Mouse (Mus musculus) left cerebral cortex, postnatal 25 days (tissue): ENCODE measurements around the gene Cckbr. TPM values are rescaled to one million over a fixed set of nuclear protein-coding genes. Genes with fewer than 3 reads are reported as not detected.
"Not testable (repeated sequence)": the region's sequence is repeated elsewhere in the genome, so short reads cannot be mapped to it uniquely, and the experiment has no call there.

ENCODE experiments used
- DNase-seq, 2 experiments: peaks; one replicate each; pipeline ENCODE4 v3.0.0; 2022; ENCODE audit warnings: low spot score in 2 of 2, mixed read lengths in 1 of 2
- intact Hi-C: fragments of 180-260 bp; cut with DNase I; formaldehyde crosslinking; loops from one replicate; pipeline ENCODE4 v1.15.1; 2025
- total RNA-seq, 2 experiments: library from RNA; stranded (reverse); gene quantifications; 2 replicates each; pipeline ENCODE4 v1.2.3; 2021

Gene Cckbr
- total RNA-seq, 2 experiments from 2014 or later: 56.0 to 66.5 TPM

GRCm38 (mm10) chr7:105433859-105434258 lies 8.3 kb downstream of the Cckbr start:
- intact Hi-C loops: no loop called here
- DNase-seq: no peak

GRCm38 (mm10) chr7:105434798-105435197 lies 9.3 kb downstream of the Cckbr start:
- no peak for DNase-seq
- intact Hi-C loops: no loop called here

- peak; percentile 53 to 83 for DNase-seq
Measured at GRCm38 (mm10) chr7:105437979-105438772, 12.6 kb downstream of the Cckbr start.

GRCm38 (mm10) chr7:105441426-105441825 lies 15.9 kb downstream of the Cckbr start:
- intact Hi-C loops: no loop called here
- DNase-seq: no peak

More at GRCm38 (mm10) chr7:105437979-105438772, 12.6 kb downstream of the Cckbr start:
- intact Hi-C loops: loop anchor here (2.0 kb wide), 1 partner anchor 27 kb away; no protein-coding TSS in a partner anchor

GRCm38 (mm10) chr7:105445076-105445475 lies 19.5 kb downstream of the Cckbr start:
- intact Hi-C loops: no loop called here
- DNase-seq: no peak

GRCm38 (mm10) chr7:105453345-105453744 lies 27.8 kb downstream of the Cckbr start:
- intact Hi-C loops, DNase-seq: not testable (repeated sequence)

- intact Hi-C loops: no loop called here
- no peak for DNase-seq
Measured at GRCm38 (mm10) chr7:105458546-105458945, 33.0 kb downstream of the Cckbr start.

- intact Hi-C loops: loop anchor here (1.0 to 5.0 kb wide), 4 partner anchors 22 to 49 kb away; partner anchors contain the start of gene Cckbr
- DNase-seq: peak; percentile 69 to 96
Measured at GRCm38 (mm10) chr7:105465505-105465904, 40.0 kb downstream of the Cckbr start.

GRCm38 (mm10) chr7:105472607-105473006 lies 47.1 kb downstream of the Cckbr start:
- intact Hi-C loops: no loop called here
- DNase-seq: peak in 1 of 2 experiments; percentile 43

GRCm38 (mm10) chr7:105474771-105475315 lies 49.3 kb downstream of the Cckbr start:
- intact Hi-C loops: loop anchor here (2.0 to 5.0 kb wide), 2 partner anchors 62 to 303 kb away; no protein-coding TSS in a partner anchor
- DNase-seq: no peak

GRCm38 (mm10) chr7:105475396-105475949 lies 49.9 kb downstream of the Cckbr start:
- intact Hi-C loops: loop anchor here (2.0 to 5.0 kb wide), 2 partner anchors 63 to 303 kb away; no protein-coding TSS in a partner anchor
- DNase-seq: no peak

GRCm38 (mm10) chr7:105476683-105477432 lies 51.3 kb downstream of the Cckbr start:
- DNase-seq: no peak
- intact Hi-C loops: loop anchor here (5.0 kb wide), 1 partner anchor 305 kb away; no protein-coding TSS in a partner anchor

GRCm38 (mm10) chr7:105477433-105477700 lies 51.8 kb downstream of the Cckbr start:
- intact Hi-C loops: loop anchor here (5.0 kb wide), 1 partner anchor 305 kb away; no protein-coding TSS in a partner anchor
- DNase-seq: no peak

GRCm38 (mm10) chr7:105477841-105478240 lies 52.3 kb downstream of the Cckbr start:
- peak; percentile 67 to 82 for DNase-seq
- intact Hi-C loops: loop anchor here (1.0 to 5.0 kb wide), 2 partner anchors 37 to 306 kb away; no protein-coding TSS in a partner anchor

GRCm38 (mm10) chr7:105478344-105478743 lies 52.8 kb downstream of the Cckbr start:
- intact Hi-C loops: loop anchor here (1.0 to 5.0 kb wide), 2 partner anchors 37 to 306 kb away; no protein-coding TSS in a partner anchor

GRCm38 (mm10) chr7:105479232-105479631 lies 53.7 kb downstream of the Cckbr start:
- no peak for DNase-seq
- intact Hi-C loops: loop anchor here (5.0 kb wide), 1 partner anchor 307 kb away; no protein-coding TSS in a partner anchor

More at GRCm38 (mm10) chr7:105478344-105478743, 52.8 kb downstream of the Cckbr start:
- no peak for DNase-seq

GRCm38 (mm10) chr7:105480081-105480480 lies 54.5 kb downstream of the Cckbr start:
- DNase-seq: no peak
- intact Hi-C loops: loop anchor here (5.0 kb wide), 1 partner anchor 332 kb away; the partner anchor contains the start of gene Mrpl17

GRCm38 (mm10) chr7:105480561-105481504 lies 55.3 kb downstream of the Cckbr start:
- intact Hi-C loops: loop anchor here (5.0 kb wide), 1 partner anchor 331 kb away; the partner anchor contains the start of gene Mrpl17
- DNase-seq: peak in 1 of 2 experiments; percentile 14
